Mouse (Mus musculus) heart, adult 8-10 months (tissue): ENCODE data around the gene Gtf2ird1. TPM values are rescaled to one million over a fixed set of nuclear protein-coding genes. Genes with fewer than 3 reads are reported as not detected.
"Not testable (repeated sequence)": the region's sequence is repeated elsewhere in the genome, so short reads cannot be mapped to it uniquely, and the experiment has no call there.

ENCODE experiments used
- DNase-seq: peaks from one replicate; pipeline ENCODE4 v3.0.0; 2022; ENCODE audit warnings: low spot score
- total RNA-seq, 4 experiments: library from RNA; stranded (reverse); gene quantifications; 2 replicates each; pipeline ENCODE4 v1.2.4; 2022

The Gtf2ird1 gene
- total RNA-seq, 4 experiments from 2014 or later = 20.9 to 28.3 (median 24.5) TPM

- DNase-seq = no peak
Observed at GRCm38 (mm10) chr5:134345449-134345848, 111.1 kb downstream of the Gtf2ird1 start.

GRCm38 (mm10) chr5:134344076-134344475, 112.4 kb downstream of the Gtf2ird1 start:
- DNase-seq = no peak

GRCm38 (mm10) chr5:134343530-134343929, 113.0 kb downstream of the Gtf2ird1 start:
- not testable (repeated sequence) for DNase-seq

GRCm38 (mm10) chr5:134342503-134343205, 113.9 kb downstream of the Gtf2ird1 start:
- DNase-seq = peak; percentile 24

GRCm38 (mm10) chr5:134341721-134342120, 114.8 kb downstream of the Gtf2ird1 start:
- no peak for DNase-seq

- DNase-seq = no peak
Observed at GRCm38 (mm10) chr5:134341321-134341720, 115.2 kb downstream of the Gtf2ird1 start.

- no peak for DNase-seq
Observed at GRCm38 (mm10) chr5:134340101-134340522, 116.4 kb downstream of the Gtf2ird1 start.

GRCm38 (mm10) chr5:134337012-134337411, 119.5 kb downstream of the Gtf2ird1 start:
- DNase-seq = not testable (repeated sequence)

- no peak for DNase-seq
Observed at GRCm38 (mm10) chr5:134332743-134333142, 123.8 kb downstream of the Gtf2ird1 start.

- no peak for DNase-seq
Observed at GRCm38 (mm10) chr5:134330082-134330481, 126.4 kb downstream of the Gtf2ird1 start.

GRCm38 (mm10) chr5:134329311-134329710, 127.2 kb downstream of the Gtf2ird1 start:
- DNase-seq = no peak

- DNase-seq = no peak
Observed at GRCm38 (mm10) chr5:134328482-134329001, 128.0 kb downstream of the Gtf2ird1 start.

- DNase-seq = no peak
Observed at GRCm38 (mm10) chr5:134325856-134326566, 130.5 kb downstream of the Gtf2ird1 start.

- DNase-seq = no peak
Observed at GRCm38 (mm10) chr5:134323869-134324268, 132.6 kb downstream of the Gtf2ird1 start.

GRCm38 (mm10) chr5:134323311-134323710, 133.2 kb downstream of the Gtf2ird1 start:
- DNase-seq = no peak

GRCm38 (mm10) chr5:134322355-134322754, 134.2 kb downstream of the Gtf2ird1 start:
- DNase-seq = no peak

GRCm38 (mm10) chr5:134321699-134322098, 134.8 kb downstream of the Gtf2ird1 start:
- DNase-seq = no peak

- DNase-seq = no peak
Observed at GRCm38 (mm10) chr5:134318903-134319302, 137.6 kb downstream of the Gtf2ird1 start.

GRCm38 (mm10) chr5:134316721-134317120, 139.8 kb downstream of the Gtf2ird1 start:
- DNase-seq = no peak

GRCm38 (mm10) chr5:134315623-134316350, 140.7 kb downstream of the Gtf2ird1 start:
- DNase-seq = peak; percentile 55

GRCm38 (mm10) chr5:134314688-134315622, 141.6 kb downstream of the Gtf2ird1 start, which contains the start of gene Gtf2i:
Gtf2i (minus strand) TSS chr5:134314760.
- peak; percentile 95 for DNase-seq
